Mouse (Mus musculus): ENCODE results near the gene Rab31. TPM values are rescaled to one million over a fixed set of nuclear protein-coding genes. Genes with fewer than 3 reads are reported as not detected.
A peak's percentile ranks its signal among the peaks of the same experiment; 100 is the strongest.

Rab31 gene
- polyA plus RNA-seq, 1 experiment from 2014 or later: 32.0 TPM

DNA sequence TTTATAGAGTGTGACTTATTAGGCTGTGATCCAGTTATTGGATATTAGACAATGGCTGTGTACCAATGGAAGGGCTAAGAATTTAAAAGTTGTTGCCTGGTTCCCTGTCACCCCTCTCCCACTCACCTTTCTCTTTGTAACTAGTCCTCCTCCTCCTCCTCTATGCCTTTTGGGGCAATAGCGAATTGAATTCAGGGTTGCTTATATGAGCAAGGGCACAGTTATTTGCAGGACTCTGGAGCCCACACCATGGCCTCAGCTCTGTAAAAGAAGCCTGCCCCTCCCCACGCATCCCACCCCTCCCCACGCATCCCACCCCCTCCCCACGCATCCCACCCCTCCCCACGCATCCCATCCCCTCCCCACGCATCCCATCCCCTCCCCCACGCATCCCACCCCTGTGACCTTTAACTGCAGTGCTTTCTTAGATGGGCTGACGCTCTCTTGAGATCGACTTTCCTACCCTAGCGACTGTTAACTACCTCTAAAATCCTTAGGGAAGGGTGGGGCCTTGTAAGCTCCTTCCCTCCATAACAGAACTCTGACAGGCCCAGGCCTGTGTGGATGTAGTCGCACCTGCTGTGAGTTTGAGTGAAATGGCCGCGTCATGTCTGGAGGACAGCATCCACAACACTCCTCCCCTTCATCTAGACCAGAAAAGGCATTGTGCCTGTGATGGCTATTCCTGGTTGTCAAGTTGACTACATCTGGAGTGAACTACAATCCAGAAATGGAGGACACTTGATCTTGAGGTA is 21.7 kb upstream of the Rab31 start:
- no peak for ATAC-seq (ENCODE audit: insufficient read depth, low FRiP score, low read depth)
- 89% methylated on average over 13 of the region's 13 CpGs for WGBS

DNA sequence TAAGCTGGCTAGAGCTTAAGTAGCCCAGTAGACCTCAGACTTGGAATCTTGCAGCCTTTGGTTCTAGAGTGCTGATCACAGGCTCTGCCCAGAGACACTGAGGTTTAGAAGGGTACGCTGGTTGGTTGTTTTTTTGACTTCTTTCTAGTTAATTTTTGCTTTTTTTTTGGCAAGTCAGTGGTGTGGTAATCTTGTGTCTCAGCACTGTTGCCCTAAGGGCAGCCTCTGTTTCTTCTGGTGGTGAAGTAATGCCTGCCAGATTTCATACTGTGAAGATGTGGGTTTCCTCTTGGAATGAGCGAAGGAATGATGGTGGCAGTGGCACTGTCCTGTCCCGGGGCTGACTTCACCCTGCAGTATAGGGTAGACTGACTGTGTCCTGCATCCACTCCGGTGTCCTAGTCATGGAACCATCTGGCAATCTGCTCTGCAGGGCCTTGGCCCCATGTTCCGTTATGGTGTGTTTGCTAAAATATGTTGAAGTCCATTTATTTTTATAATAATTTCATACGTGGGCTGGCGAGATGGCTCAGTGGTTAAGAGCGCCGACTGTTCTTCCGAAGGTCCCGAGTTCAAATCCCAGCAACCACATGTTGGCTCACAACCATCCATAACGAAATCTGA is 20.9 kb upstream of the Rab31 start:
- Histone ChIP-seq H3K4me1 (peaks cover 2% of the 10 kb centered on the region; the same call in 1 of the 2 replicates), H3K4me2 (no peak overlapping the region), H3K4me3 (replicated peaks) (no peak overlapping the region), H3K9me3 (no peaks in the 10 kb centered on the region), H3K27me3 (replicated peaks) (no peaks in the 10 kb centered on the region), H3K36me3 (peaks cover 3% of the 10 kb centered on the region; the same call in 1 of the 2 replicates), H3K27ac (no peak overlapping the region), H3K9ac (no peak overlapping the region)
- no peak for ATAC-seq (ENCODE audit: insufficient read depth, low FRiP score, low read depth)
- WGBS: 95% methylated on average over 12 of the region's 12 CpGs

More for the DNA sequence above, 21.7 kb upstream of the Rab31 start:
- no peaks in the 10 kb centered on the region for H3K9me3 ChIP-seq
- no peak overlapping the region for H3K27ac ChIP-seq
- no peaks in the 10 kb centered on the region for H3K4me1 ChIP-seq
- no peaks in the 10 kb centered on the region for H3K27me3 ChIP-seq (replicated peaks)
- no peak overlapping the region for H3K4me3 ChIP-seq (replicated peaks)
- H3K9ac ChIP-seq: no peak overlapping the region
- peaks cover 3% of the 10 kb centered on the region; the same call in 1 of the 2 replicates for H3K36me3 ChIP-seq
- H3K4me2 ChIP-seq: no peak overlapping the region

DNA sequence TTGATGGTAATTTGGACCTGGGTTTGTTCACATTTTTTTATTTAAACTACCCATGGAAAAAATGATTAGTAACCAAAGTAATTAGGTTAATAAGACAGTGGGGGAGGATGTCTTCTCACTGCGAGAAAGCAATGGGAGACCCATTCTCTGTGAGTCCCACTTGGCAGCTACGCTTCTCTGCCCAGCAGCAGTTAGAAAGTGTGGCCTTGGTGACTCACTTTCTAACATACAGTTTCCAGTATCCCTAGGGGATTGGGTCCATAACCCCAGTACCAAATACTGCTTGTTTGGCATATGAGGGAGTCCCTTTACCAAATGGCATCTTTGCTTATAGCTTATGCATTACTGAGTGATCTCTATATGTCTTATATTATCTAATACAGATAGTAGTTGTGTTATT is 18.6 kb upstream of the Rab31 start:
- ATAC-seq (ENCODE audit: insufficient read depth, low FRiP score, low read depth): no peak
- Histone ChIP-seq H3K9me3 (no peaks in the 10 kb centered on the region), H3K27me3 (replicated peaks) (no peaks in the 10 kb centered on the region), H3K4me2 (no peak overlapping the region), H3K27ac (no peak overlapping the region), H3K4me1 (peaks cover 2% of the 10 kb centered on the region; the same call in 1 of the 2 replicates), H3K36me3 (peaks cover 3% of the 10 kb centered on the region; the same call in 1 of the 2 replicates), H3K4me3 (replicated peaks) (no peak overlapping the region), H3K9ac (no peak overlapping the region)
- WGBS: 93% methylated on average over 2 of the region's 2 CpGs

DNA sequence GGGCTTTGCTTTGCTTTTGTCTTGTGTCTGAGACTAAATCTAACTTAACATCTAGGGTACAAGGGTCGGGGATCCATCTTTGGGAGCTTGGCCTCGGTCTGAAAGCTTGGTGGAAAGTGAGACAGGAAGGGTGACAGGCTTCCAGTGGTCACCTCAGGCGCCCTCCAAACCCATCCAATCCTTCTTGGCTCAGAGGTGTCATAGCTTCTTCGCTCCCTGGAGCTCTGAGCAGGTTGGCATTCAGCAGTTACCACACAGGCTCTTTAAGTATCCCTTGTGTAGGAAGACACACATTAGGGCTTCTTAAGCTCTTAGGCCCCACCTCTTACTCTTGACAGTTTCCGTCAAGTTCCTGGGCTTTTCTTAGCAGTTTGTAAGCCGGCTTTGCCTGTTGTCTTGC is 17.0 kb upstream of the Rab31 start:
- Histone ChIP-seq H3K4me1 (peaks cover 4% of the 10 kb centered on the region), H3K4me3 (replicated peaks) (no peak overlapping the region), H3K4me2 (no peak overlapping the region), H3K9me3 (no peaks in the 10 kb centered on the region), H3K36me3 (no peaks in the 10 kb centered on the region), H3K27me3 (replicated peaks) (no peaks in the 10 kb centered on the region), H3K9ac (no peak overlapping the region), H3K27ac (no peak overlapping the region)
- WGBS: 95% methylated on average over 6 of the region's 6 CpGs
- ATAC-seq (ENCODE audit: insufficient read depth, low FRiP score, low read depth): no peak

DNA sequence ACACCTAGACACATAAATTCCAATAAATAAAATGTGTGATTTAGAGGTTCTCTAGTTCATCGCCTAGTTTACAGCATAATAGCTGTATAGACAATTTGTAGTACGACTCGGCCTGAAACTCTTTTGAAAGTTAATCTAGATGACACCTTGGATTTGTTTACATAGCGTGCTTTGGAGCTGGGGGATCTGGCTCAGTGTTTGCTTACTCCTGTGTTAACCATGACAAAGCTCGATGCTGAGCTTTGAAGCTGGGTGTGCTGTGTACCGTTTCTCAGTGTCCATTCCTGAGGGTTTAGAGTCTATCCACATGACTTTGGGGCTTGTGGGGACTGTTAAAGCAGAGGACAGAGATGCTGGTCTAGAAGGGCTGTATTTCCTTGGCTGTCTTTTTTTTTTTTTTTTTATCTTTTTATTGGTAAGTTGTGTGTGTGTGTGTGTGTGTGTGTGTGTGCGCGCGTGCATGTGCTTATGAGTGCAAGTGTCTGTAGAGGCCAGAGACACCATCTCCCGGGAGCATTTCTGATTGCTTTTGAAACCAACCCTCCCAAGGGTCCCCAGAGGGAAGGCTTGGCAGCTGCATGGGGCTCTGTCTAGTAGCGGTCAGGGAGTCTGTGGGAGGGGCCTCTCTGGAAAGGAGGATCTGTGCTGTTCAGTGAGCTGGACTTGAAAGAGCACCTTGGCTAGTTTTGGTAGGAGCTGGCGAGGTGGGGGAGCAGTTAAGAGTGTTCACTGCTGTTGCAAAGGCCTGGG is 16.2 kb upstream of the Rab31 start:
- Histone ChIP-seq H3K36me3 (no peaks in the 10 kb centered on the region), H3K9me3 (no peaks in the 10 kb centered on the region), H3K4me2 (no peak overlapping the region), H3K4me3 (replicated peaks) (no peak overlapping the region), H3K27me3 (replicated peaks) (no peaks in the 10 kb centered on the region), H3K9ac (no peak overlapping the region), H3K27ac (no peak overlapping the region), H3K4me1 (peaks cover 8% of the 10 kb centered on the region)
- ATAC-seq (ENCODE audit: insufficient read depth, low FRiP score, low read depth): no peak
- WGBS: 59% methylated on average over 12 of the region's 12 CpGs

DNA sequence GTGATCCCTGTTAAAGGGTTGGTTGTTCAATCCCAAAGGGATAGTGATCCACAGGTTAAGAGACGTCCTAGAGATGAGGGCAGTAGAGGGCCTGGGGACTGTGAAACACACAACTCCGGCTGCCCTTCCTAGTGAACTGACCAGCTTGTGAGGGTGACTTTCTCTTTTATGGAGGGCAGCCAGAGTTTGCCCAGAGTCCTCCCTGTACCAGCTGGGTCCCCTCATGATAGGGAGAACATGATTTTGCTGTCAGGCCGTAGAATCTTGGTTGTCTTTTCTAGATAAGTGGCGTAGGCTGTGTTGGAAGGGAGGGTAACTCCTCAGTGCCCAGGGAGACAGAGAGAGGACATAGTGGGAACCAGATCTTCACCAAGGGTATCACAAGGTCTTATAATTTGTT is 14.7 kb upstream of the Rab31 start:
- Histone ChIP-seq H3K4me3 (replicated peaks) (no peak overlapping the region), H3K9ac (no peak overlapping the region), H3K27ac (no peak overlapping the region), H3K9me3 (no peaks in the 10 kb centered on the region), H3K4me2 (no peak overlapping the region), H3K27me3 (replicated peaks) (no peaks in the 10 kb centered on the region), H3K4me1 (peaks cover 8% of the 10 kb centered on the region), H3K36me3 (no peaks in the 10 kb centered on the region)
- ATAC-seq (ENCODE audit: insufficient read depth, low FRiP score, low read depth): no peak
- WGBS: 70% methylated on average over 4 of the region's 4 CpGs

DNA sequence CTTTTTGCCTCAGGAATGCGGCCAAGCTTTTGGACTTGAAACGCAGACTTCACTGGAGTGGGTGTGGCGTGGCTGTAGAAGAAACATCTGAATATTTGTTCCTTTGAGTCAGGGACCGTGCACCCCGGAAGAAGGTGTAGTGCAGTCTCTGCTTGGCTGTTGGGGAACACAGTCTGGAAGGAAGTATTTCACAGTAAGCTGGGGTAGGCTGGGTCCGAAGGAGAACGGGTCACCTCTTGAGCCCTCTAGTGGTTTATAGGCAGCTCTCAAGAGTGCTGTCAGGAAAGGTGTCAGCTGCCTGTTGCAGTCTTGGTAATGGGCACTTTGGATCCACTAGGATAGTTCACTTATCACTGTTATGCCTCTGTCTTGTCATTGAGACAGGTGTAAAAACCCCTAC is 13.7 kb upstream of the Rab31 start:
- Histone ChIP-seq H3K4me2 (no peak overlapping the region), H3K9me3 (no peaks in the 10 kb centered on the region), H3K4me1 (peaks cover 8% of the 10 kb centered on the region), H3K4me3 (replicated peaks) (no peak overlapping the region), H3K36me3 (no peaks in the 10 kb centered on the region), H3K27me3 (replicated peaks) (no peaks in the 10 kb centered on the region), H3K27ac (no peak overlapping the region), H3K9ac (no peak overlapping the region)
- no peak for ATAC-seq (ENCODE audit: insufficient read depth, low FRiP score, low read depth)
- 70% methylated on average over 7 of the region's 7 CpGs for WGBS

DNA sequence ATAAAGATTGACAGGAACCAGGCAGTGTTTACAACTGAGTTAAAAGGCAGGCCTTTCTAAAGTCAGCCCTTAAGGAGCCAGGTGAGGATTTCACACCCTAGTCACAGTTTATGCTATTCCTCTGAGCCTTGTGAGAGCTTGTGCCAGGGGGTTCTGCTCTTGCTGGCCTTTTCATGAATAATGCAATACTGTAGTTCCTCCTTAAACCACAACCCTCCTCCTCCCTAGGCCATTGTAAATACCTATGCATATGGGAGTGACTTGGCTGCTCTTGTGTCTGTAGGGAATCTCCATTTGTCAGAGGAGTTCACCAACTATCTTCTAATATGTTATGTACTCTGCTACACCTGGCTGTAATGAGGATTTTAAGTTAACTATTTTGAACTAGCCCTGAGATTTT is 13.2 kb upstream of the Rab31 start:
- Histone ChIP-seq H3K9ac (no peak overlapping the region), H3K4me3 (replicated peaks) (no peak overlapping the region), H3K9me3 (no peaks in the 10 kb centered on the region), H3K4me2 (no peak overlapping the region), H3K27me3 (replicated peaks) (no peaks in the 10 kb centered on the region), H3K27ac (no peak overlapping the region), H3K36me3 (no peaks in the 10 kb centered on the region), H3K4me1 (peaks cover 8% of the 10 kb centered on the region)
- no peak for ATAC-seq (ENCODE audit: insufficient read depth, low FRiP score, low read depth)

DNA sequence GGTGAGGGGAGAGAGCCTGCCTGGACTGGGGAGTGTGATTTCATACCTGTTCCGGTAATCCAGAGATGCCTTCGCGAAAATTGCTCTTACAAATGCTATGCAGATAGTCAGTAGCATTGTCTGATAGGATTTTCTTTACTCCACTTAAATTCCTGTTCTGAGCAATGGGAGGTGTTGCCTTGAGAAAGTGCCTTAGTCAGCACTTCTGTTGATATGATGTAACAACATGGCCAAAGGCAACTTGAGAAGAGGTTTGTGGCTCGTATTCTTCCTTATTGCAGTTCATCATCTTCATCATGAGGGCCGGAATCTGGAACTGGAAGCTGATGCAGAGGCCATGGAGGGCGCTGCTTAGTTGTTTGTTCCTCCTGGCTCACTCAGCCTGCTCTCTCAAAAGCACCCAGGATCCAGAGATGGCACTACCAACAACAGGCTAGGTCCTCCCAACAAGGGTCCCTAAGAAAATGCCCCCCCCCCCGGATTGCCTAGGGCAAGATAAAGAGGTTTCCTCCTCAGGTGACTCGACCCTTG is 12.1 kb upstream of the Rab31 start:
- Histone ChIP-seq H3K27ac (peak overlapping the region; percentile 6; the same call in 1 of the 2 replicates), H3K9ac (no peak overlapping the region), H3K9me3 (no peaks in the 10 kb centered on the region), H3K36me3 (no peaks in the 10 kb centered on the region), H3K4me3 (replicated peaks) (peak overlapping the region; percentile 15; the same call in 1 of the 2 replicates), H3K27me3 (replicated peaks) (no peaks in the 10 kb centered on the region), H3K4me2 (peak overlapping the region; percentile 57), H3K4me1 (peaks cover 8% of the 10 kb centered on the region)
- ATAC-seq (ENCODE audit: insufficient read depth, low FRiP score, low read depth): no peak
- WGBS: 62% methylated on average over 8 of the region's 8 CpGs

DNA sequence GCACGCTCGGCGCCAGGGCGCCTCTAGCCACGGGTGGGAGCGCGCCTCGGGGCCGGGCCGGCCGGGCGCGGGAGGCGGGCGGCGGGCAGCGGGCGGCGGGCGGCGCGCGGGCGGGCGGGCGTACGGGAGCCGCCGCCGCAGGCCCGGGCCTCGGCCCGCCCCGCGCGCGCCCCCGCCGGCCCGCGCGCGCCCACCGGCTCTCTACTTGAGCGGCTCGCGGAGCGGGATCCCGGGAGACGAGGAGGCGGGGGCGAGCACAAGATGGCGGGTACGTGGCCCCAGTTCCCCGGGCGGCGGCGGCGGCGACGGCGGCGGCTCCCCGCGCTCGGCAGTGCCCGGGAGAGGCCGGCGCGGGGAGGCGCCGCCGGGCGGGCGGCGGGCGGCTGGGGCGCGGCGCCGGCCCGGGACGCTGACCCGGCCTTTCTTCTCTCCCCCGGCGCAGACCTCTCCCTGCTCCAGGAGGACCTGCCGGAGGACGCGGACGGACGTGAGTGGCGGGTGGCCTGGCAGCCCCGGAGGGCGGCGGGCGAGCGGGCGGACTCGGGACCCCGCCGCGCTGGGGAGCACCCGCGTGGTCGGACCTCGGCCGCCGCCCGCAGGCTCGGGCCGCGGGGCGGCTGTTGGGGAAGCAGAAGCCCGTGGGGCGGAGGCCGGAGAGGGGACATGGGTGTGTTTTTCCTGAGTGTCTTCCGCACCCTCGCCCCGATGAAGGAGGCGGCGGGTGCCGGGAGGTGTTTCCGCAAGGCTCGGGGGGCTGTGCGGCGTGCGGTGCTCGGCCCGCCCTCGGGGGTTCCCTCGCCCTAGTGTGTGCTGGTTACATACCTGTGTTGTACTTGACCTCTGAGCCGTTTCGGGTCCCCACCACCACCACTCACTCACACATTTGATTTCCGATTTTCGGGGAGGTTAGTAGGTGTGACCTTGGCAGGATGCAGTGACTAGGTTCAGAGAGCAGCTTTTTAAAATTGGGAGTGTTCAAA is 10.9 kb upstream of the Rab31 start:
- peak overlapping the region; percentile 69 for H3K4me2 ChIP-seq
- ATAC-seq (ENCODE audit: insufficient read depth, low FRiP score, low read depth): peak; percentile 69
- no peaks in the 10 kb centered on the region for H3K9me3 ChIP-seq
- peak overlapping the region; percentile 87 for H3K4me3 ChIP-seq (replicated peaks)
- WGBS: 0% methylated on average over 64 of the region's 135 CpGs
- peak overlapping the region; percentile 98 for H3K9ac ChIP-seq
- H3K27me3 ChIP-seq (replicated peaks): no peaks in the 10 kb centered on the region
- peaks cover 6% of the 10 kb centered on the region for H3K4me1 ChIP-seq
- H3K36me3 ChIP-seq: no peaks in the 10 kb centered on the region
- peak overlapping the region; percentile 97 for H3K27ac ChIP-seq

DNA sequence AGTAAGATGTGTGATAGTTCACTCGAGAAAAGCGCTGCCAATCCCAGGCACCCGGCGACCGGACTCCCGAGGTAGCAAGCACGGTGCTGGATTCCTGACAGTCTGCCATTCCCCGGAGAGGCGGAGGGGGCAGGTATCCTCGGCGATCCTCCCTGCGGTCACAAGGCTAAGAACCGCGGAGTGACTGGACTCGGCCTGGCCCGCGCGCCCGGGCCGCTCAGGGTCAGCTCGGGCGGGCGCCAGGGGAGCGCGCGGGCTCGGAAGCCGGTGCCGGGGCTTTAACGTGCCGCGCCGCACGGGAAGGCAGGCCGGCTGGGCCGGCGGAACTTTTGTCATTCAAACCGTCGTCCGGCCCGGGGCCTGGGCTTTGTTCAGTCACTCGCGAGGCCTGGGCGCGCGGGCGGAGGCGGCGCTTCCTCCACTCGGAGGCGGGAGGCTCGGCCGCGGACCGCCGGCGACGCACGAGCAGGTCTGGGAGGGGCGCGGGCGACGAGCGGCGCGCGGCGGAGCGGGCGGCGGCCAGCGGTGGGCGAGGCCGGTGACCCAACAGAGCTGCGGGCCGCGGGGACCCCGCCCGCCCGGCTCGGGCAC is 10.1 kb upstream of the Rab31 start, which contains the start of gene Ppp4r1:
Gene Ppp4r1 (plus strand): TSS at position 23 of the 591 bp plus-strand sequence.
- under 1% methylated on average over 56 of the region's 81 CpGs for WGBS
- Histone ChIP-seq H3K9ac (peak within 1 kb of the TSS; percentile 98), H3K9me3 (no peaks in the 10 kb centered on the region), H3K4me1 (peaks cover 6% of the 10 kb centered on the region), H3K4me3 (replicated peaks) (peak within 1 kb of the TSS; percentile 87), H3K27ac (peak within 1 kb of the TSS; percentile 97), H3K36me3 (no peaks in the 10 kb centered on the region), H3K27me3 (replicated peaks) (no peaks in the 10 kb centered on the region), H3K4me2 (peak within 1 kb of the TSS; percentile 69)
- peak; percentile 85 for ATAC-seq (ENCODE audit: insufficient read depth, low FRiP score, low read depth)

All from stomach, embryonic 15.5 days (tissue).